Mouse (Mus musculus) hindbrain, embryonic 13.5 days (tissue): ENCODE data around the gene Gm45337. TPM values are rescaled to one million over a fixed set of nuclear protein-coding genes. Genes with fewer than 3 reads are reported as not detected.
"Not testable (repeated sequence)": the region's sequence is repeated elsewhere in the genome, so short reads cannot be mapped to it uniquely, and the experiment has no call there.

ENCODE experiments used
- ATAC-seq: fragments of 200-750 bp; cut with Nextera tagmentation; 2 replicates; pipeline ENCODE4 v1.8.0; 2017; ENCODE audit warnings: moderate TSS enrichment; ENCODE audit not compliant: low FRiP score
- H3K27ac ChIP-seq: fragments of 300-500 bp; sonication (generic); 2 replicates; pipeline ENCODE4 v1.5.1; 2015; ENCODE audit warnings: inconsistent platforms, mild to moderate bottlenecking, moderate library complexity
- H3K27me3 ChIP-seq: fragments of 300-500 bp; sonication (generic); 2 replicates; pipeline ENCODE4 v1.6.1; 2015; ENCODE audit warnings: mild to moderate bottlenecking, inconsistent platforms
- H3K36me3 ChIP-seq: fragments of 300-500 bp; sonication (generic); 2 replicates; pipeline ENCODE4 v1.6.1; 2015; ENCODE audit warnings: mild to moderate bottlenecking, inconsistent platforms
- H3K4me1 ChIP-seq: fragments of 300-500 bp; sonication (generic); replicated peaks from 2 replicates; pipeline ENCODE4 v1.6.1; 2015; ENCODE audit warnings: inconsistent platforms
- H3K4me2 ChIP-seq: fragments of 300-500 bp; sonication (generic); 2 replicates; pipeline ENCODE4 v1.6.1; 2015; ENCODE audit warnings: inconsistent platforms, mild to moderate bottlenecking, moderate library complexity
- H3K4me3 ChIP-seq: fragments of 300-500 bp; sonication (generic); 2 replicates; pipeline ENCODE4 v1.5.1; 2015; ENCODE audit warnings: mild to moderate bottlenecking, inconsistent platforms
- H3K9ac ChIP-seq: fragments of 300-500 bp; sonication (generic); 2 replicates; pipeline ENCODE4 v1.6.1; 2015; ENCODE audit warnings: mild to moderate bottlenecking, inconsistent platforms
- H3K9me3 ChIP-seq: fragments of 300-500 bp; sonication (generic); 2 replicates; pipeline ENCODE4 v1.6.1; 2016; ENCODE audit warnings: inconsistent platforms
- whole genome bisulfite sequencing: fragments of 180-500 bp; shearing (Covaris S2); methylation state at CpG from one replicate; pipeline ENCODE4 v1.1.7; 2015; 5-methylcytosine and 5-hydroxymethylcytosine counted together
- polyA plus RNA-seq: library from polyadenylated mRNA; unstranded; fragments of >200 nt; fragmentation: Nextera tagmentation; extraction: Ambion mirVana; gene quantifications from 2 replicates; pipeline ENCODE4 v1.2.1, GENCODE M21; 2015

The Gm45337 gene
- not detected in 2 replicates for polyA plus RNA-seq

DNA sequence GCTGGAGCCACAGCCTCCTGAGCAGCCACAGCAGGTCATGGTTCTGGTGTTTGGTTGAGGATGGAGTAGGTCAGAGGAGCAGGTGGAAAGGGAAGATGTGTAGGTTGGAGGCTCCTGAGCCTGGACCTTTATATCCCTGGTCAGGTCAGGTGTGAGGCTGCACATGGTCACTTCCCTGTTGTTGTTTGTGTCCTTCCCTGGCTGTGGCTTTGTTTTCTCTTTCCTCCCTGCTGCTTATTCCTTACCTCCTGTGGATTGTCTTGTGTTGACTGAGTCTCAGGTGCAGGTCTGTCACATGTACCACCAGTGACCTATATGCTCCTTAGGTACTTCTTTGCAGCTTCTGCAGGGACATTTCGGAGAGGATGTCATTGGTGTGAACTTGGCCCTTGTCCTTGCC lies at the start of gene Gm45337:
Gene Gm45337 (minus strand): TSS at position 101 of the 400 bp plus-strand sequence.
- Histone ChIP-seq H3K4me3 (no peak within 1 kb of the TSS), H3K36me3 (no peaks in the 10 kb centered on the region), H3K9me3 (no peaks in the 10 kb centered on the region), H3K4me2 (no peak within 1 kb of the TSS), H3K27ac (no peak within 1 kb of the TSS), H3K4me1 (no peaks in the 10 kb centered on the region), H3K9ac (no peak within 1 kb of the TSS), H3K27me3 (peaks cover 6% of the 10 kb centered on the region; the same call in 1 of the 2 replicates)
- ATAC-seq, result no peak
- WGBS, result 79% methylated on average over 1 of the region's 1 CpGs

DNA sequence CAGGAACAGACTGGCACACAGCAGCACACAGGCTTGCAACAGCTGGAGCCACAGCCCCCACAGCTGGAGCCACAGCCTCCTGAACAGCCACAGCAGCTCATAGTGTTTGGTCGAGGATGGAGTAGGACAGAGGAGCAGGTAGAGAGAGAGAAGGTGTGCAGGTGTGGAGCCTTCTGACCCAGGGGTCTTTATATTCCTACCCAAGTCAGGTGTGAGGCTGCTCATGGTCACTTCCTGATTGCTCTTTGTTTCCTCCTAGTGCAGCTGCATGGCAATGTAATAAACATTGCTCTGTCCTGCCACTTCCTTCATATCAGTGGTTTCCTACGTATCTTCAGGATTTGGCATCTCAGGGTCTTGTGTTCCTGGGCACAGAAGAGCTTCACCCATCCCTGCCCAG lies 45.9 kb upstream of the Gm45337 start, which contains the start of gene Gm10153:
Gene Gm10153 (minus strand): TSS at position 101 of the 400 bp plus-strand sequence.
- no peak within 1 kb of the TSS for H3K4me2 ChIP-seq
- no peak for ATAC-seq
- WGBS, result 57% methylated on average over 2 of the region's 2 CpGs
- no peak within 1 kb of the TSS for H3K9ac ChIP-seq
- H3K36me3 ChIP-seq, result no peaks in the 10 kb centered on the region
- no peak within 1 kb of the TSS for H3K4me3 ChIP-seq
- no peaks in the 10 kb centered on the region for H3K9me3 ChIP-seq
- H3K27ac ChIP-seq, result no peak within 1 kb of the TSS
- 0 out of 2 replicates have a peak, but pooled peaks cover 3% of the 10 kb centered on the region for H3K27me3 ChIP-seq
- no peaks in the 10 kb centered on the region for H3K4me1 ChIP-seq

DNA sequence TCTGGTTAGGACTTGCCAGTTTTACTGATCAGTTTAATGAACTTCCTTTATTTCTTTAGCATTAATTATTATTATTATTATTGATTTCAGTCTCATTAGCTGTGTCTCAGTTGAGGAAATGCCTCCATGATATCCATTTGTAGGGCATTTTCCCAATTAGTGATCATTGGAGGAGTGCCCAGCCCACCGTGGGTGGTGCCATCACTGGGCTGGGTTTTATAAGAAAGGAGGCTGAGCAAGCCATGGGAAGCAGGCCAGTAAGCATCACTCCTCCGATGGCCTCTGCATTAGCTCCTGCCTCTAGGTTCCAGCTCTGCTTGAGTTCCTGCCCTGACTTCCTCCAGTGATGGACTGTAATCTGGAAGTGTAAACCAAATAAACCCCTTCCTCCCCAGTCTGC lies 43.7 kb upstream of the Gm45337 start:
- no peaks in the 10 kb centered on the region for H3K9me3 ChIP-seq
- no peaks in the 10 kb centered on the region for H3K4me1 ChIP-seq
- 0 out of 2 replicates have a peak, but pooled peaks cover 3% of the 10 kb centered on the region for H3K27me3 ChIP-seq
- no peak for ATAC-seq
- no peak overlapping the region for H3K27ac ChIP-seq
- H3K36me3 ChIP-seq, result no peaks in the 10 kb centered on the region
- no peak overlapping the region for H3K4me3 ChIP-seq
- no peak overlapping the region for H3K9ac ChIP-seq
- 81% methylated on average over 2 of the region's 2 CpGs for WGBS
- H3K4me2 ChIP-seq, result no peak overlapping the region

DNA sequence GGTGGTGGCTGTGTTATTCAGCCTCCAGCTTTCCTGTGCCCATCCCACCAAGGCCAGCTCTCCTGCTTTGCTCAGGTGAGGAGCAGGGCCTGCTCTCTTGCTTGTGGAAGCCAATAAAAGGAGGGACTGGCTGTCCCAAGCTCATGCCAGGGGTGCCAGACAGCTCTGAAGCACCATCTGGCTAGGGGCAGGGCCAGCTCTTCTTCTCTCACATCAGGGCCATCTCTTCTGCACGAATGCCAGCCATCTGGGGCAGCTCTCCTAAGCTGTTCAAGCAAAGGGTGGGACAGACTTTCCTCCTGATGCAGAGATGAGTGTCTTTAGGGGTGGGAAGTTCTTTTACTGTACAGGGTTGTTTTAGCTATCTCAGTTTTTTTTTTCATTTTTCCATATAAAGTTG lies 36.6 kb upstream of the Gm45337 start:
- Histone ChIP-seq H3K36me3 (no peaks in the 10 kb centered on the region), H3K4me2 (no peak overlapping the region), H3K27ac (no peak overlapping the region), H3K4me1 (no peaks in the 10 kb centered on the region), H3K9me3 (no peaks in the 10 kb centered on the region), H3K4me3 (no peak overlapping the region), H3K27me3 (no peaks in the 10 kb centered on the region), H3K9ac (no peak overlapping the region)
- WGBS, result 57% methylated on average over 1 of the region's 1 CpGs
- ATAC-seq, result no peak

DNA sequence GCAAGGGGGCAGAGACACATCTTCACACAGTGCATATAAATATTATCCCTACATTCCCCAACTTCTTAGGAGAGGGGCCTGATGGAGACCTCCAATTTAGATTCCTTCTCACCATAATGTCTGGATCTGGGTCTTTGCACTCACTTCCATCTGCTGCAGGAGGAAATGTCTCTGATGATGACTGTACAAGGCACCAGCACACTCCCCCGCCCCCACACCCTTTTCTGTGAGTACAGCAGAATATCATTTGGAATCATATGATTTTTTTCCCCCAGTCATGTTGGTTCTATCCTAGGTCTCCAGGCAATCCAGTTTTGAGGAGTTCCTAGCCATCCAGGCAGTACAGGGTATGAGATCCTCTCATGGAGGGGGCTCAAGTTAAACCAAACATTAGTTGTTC lies 34.3 kb upstream of the Gm45337 start:
- Histone ChIP-seq H3K27ac (no peak overlapping the region), H3K36me3 (no peaks in the 10 kb centered on the region), H3K9me3 (no peaks in the 10 kb centered on the region), H3K4me2 (no peak overlapping the region), H3K4me1 (no peaks in the 10 kb centered on the region), H3K9ac (no peak overlapping the region), H3K27me3 (no peaks in the 10 kb centered on the region), H3K4me3 (no peak overlapping the region)
- no peak for ATAC-seq
- 97% methylated on average over 1 of the region's 1 CpGs for WGBS

DNA sequence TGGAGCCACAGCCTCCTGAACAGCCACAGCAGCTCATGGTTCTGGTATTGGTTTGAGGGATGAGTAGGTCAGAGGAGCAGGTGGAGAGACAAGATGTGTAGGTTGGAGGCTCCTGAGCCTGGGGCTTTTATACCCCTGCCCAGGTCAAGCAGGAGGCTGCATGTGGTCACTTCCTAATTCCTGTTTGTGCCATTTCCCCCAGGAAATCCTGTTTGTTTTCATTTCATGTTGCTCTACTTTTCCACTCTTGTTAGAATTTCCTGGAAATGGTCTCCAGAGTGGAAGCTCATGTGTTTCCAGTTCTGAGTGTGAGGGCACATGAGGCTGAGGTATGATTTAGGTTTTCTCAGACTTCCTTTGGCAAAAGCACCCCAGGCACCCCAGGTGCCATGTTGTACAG lies 31.5 kb upstream of the Gm45337 start, which contains the start of gene Krtap5-2:
Gene Krtap5-2 (minus strand): TSS at position 101 of the 400 bp plus-strand sequence.
- H3K4me2 ChIP-seq, H3K36me3 ChIP-seq, H3K9ac ChIP-seq, H3K4me1 ChIP-seq, H3K27me3 ChIP-seq, ATAC-seq, H3K4me3 ChIP-seq, H3K27ac ChIP-seq, H3K9me3 ChIP-seq: not testable (repeated sequence)

DNA sequence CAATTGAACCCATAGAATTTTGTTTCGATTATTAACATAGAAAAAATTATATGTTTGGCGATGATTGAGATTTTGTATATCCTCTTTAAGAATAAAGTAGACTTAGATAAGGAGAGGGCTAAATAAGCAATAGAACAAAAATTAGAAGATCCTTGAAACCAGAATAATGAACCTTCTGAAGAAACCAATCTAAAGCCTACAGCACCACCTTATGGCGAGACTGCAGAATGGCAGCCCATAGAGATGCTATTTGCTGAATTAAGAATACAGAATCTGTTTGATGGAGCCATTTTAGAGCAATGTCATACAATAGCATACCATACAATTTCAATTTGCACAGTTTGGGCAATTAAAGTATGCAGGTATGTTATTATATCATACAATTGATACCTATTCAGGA lies 25.4 kb upstream of the Gm45337 start:
- no peak overlapping the region for H3K4me3 ChIP-seq
- H3K36me3 ChIP-seq, result no peaks in the 10 kb centered on the region
- H3K4me2 ChIP-seq, result no peak overlapping the region
- H3K27ac ChIP-seq, result no peak overlapping the region
- no peak overlapping the region for H3K9ac ChIP-seq
- no peaks in the 10 kb centered on the region for H3K27me3 ChIP-seq
- no peaks in the 10 kb centered on the region for H3K4me1 ChIP-seq
- no peaks in the 10 kb centered on the region for H3K9me3 ChIP-seq
- ATAC-seq, result no peak
- WGBS, result 43% methylated on average over 3 of the region's 3 CpGs

DNA sequence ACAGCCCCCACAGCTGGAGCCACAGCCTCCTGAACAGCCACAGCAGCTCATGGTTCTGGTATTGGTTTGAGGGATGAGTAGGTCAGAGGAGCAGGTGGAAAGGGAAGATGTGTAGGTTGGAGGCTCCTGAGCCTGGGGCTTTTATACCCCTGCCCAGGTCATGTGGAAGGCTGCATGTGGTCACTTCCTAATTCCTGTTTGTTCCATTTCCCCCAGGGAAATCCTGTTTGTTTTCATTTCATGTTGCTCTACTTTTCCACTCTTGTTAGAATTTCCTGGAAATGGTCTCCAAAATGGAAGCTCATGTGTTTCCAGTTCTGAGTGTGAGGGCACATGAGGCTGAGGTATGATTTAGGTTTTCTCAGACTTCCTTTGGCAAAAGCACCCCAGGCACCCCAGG lies 21.2 kb upstream of the Gm45337 start, which contains the start of gene Gm4553:
Gene Gm4553 (minus strand): TSS at position 101 of the 400 bp plus-strand sequence.
- not testable (repeated sequence) for H3K4me1 ChIP-seq, H3K4me3 ChIP-seq, H3K27ac ChIP-seq, H3K27me3 ChIP-seq, H3K36me3 ChIP-seq, ATAC-seq, H3K9ac ChIP-seq, H3K4me2 ChIP-seq, H3K9me3 ChIP-seq

DNA sequence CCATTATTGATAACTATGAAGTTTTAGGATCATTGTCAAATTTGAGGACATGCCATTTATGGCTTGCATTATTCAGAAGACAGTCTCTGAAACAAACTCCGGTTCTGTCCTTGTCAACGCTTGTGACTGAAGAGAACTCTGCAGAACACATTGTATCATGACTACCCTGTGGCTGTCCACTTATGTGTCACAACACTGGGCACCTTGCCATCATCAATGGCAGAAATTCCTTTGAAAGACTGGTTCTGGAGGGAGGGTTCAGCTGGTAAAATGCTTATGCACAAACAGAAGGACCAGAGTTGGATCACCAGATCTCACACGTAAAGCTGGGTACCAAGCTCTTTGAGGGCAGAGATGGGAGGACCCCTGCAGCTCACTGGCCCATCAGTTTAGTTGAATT lies 15.0 kb upstream of the Gm45337 start:
- 91% methylated on average over 3 of the region's 3 CpGs for WGBS

DNA sequence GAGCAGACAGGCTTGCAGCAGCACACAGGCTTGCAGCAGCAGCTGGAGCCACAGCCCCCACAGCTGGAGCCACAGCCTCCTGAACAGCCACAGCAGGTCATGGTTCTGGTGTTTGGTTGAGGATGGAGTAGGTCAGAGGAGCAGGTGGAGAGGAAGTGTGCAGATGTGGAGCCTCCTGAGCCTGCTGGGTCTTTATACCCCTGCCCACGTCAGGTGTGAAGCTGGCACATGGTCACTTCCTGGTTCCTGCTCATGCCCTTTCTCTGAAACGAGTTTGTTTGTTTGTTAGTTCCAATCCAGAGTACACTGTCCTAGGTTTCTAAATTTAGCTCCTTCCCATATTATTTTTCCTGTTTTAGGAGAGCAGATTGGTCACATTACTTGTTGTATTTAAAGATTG lies 12.6 kb upstream of the Gm45337 start, which contains the start of gene Gm29735:
Gene Gm29735 (minus strand): TSS at position 101 of the 400 bp plus-strand sequence.
- H3K27me3 ChIP-seq, H3K4me2 ChIP-seq, H3K9me3 ChIP-seq, H3K27ac ChIP-seq, H3K4me3 ChIP-seq, H3K9ac ChIP-seq, H3K36me3 ChIP-seq, ATAC-seq, H3K4me1 ChIP-seq: not testable (repeated sequence)
- WGBS, result 68% methylated on average over 2 of the region's 2 CpGs

More for the DNA sequence above, 15.0 kb upstream of the Gm45337 start:
- no peaks in the 10 kb centered on the region for H3K9me3 ChIP-seq
- no peak overlapping the region for H3K4me2 ChIP-seq
- H3K27ac ChIP-seq, result no peak overlapping the region
- no peaks in the 10 kb centered on the region for H3K36me3 ChIP-seq
- H3K4me1 ChIP-seq, result no peaks in the 10 kb centered on the region
- no peaks in the 10 kb centered on the region for H3K27me3 ChIP-seq
- H3K4me3 ChIP-seq, result no peak overlapping the region
- ATAC-seq, result no peak
- H3K9ac ChIP-seq, result no peak overlapping the region

DNA sequence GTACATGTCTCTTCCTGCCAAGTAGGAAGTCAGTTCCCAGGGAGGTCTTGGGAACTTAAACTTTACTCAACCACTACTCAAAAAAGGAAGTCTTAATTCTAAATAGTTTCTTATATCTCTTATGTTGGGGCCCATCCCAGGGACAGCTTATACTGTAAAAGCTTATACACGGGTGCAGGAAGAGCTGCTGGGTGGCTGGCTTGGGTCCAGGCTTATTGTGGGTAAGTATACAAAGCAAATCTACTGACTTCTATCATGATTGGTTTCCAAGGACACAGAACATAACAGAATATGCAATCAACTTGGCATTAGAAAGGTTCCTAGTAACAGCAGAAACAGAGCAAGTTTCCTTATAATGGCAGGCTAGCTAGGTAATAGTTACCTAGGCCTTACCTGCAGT lies 10.9 kb upstream of the Gm45337 start:
- Histone ChIP-seq H3K36me3 (no peaks in the 10 kb centered on the region), H3K4me2 (no peak overlapping the region), H3K27me3 (no peaks in the 10 kb centered on the region), H3K4me3 (no peak overlapping the region), H3K27ac (no peak overlapping the region), H3K9me3 (no peaks in the 10 kb centered on the region), H3K9ac (no peak overlapping the region), H3K4me1 (no peaks in the 10 kb centered on the region)
- WGBS, result 59% methylated on average over 1 of the region's 1 CpGs
- no peak for ATAC-seq

DNA sequence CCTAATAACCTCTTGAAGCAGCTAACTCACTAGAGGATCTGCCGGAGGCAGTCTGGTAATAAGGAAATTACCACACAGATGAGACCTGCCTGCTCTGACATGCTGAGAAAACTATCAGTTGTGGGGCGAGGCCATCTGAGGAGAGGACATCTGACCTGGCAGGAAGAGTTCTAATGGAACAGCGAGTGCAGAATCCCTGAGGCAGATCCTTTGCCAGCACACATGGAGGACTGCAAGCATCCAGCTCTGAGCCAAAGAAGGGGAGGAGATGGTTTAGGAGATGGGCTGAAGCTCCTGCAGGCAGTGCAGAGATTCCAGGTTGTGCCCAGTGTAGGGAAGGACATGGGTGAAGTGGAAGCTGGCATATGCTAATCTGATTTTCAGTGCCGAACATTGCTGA lies 7.8 kb upstream of the Gm45337 start:
- Histone ChIP-seq H3K27me3 (no peaks in the 10 kb centered on the region), H3K36me3 (no peaks in the 10 kb centered on the region), H3K9me3 (no peaks in the 10 kb centered on the region), H3K27ac (no peak overlapping the region), H3K4me3 (no peak overlapping the region), H3K9ac (no peak overlapping the region), H3K4me2 (no peak overlapping the region), H3K4me1 (no peaks in the 10 kb centered on the region)
- no peak for ATAC-seq
- 82% methylated on average over 4 of the region's 4 CpGs for WGBS

DNA sequence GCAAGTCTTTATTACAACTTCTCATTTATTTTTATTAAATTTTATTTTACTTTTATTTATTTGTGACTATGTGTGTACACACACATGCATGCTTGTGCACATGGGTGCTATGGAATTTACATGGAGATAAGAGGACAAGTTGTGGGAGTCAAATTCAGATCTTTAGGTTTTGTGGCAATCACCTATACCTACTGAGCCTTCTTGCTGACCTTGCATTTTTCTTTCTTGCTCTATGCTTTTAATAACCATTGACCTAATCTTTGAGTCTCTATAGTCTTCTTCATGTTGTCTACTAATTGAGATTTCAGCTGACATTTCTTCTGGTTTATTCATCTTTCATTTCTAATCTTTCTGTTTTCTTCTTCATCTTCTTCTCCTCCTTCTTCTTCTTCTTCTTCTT lies 4.2 kb upstream of the Gm45337 start:
- peaks cover 6% of the 10 kb centered on the region; the same call in 1 of the 2 replicates for H3K27me3 ChIP-seq
- no peaks in the 10 kb centered on the region for H3K4me1 ChIP-seq
- H3K9me3 ChIP-seq, result no peaks in the 10 kb centered on the region
- no peak overlapping the region for H3K4me3 ChIP-seq
- no peaks in the 10 kb centered on the region for H3K36me3 ChIP-seq
- no peak overlapping the region for H3K9ac ChIP-seq
- ATAC-seq, result no peak
- H3K4me2 ChIP-seq, result no peak overlapping the region
- H3K27ac ChIP-seq, result no peak overlapping the region
